Mouse (Mus musculus) C2C12 (cell line): ENCODE measurements at regions not wholly inside any gene's neighbourhood (a gene's known extent, or its start where the extent isn't known, plus 50 kb on each side); places are given as distances from the start of the nearest gene placed in this dataset.

ENCODE experiments used
- CEBPB ChIP-seq: IDR thresholded peaks from one replicate; pipeline ENCODE4 v1.6.1; 2011; ENCODE audit warnings: low read depth, mild to moderate bottlenecking, control low read depth, moderate library complexity
- CTCF ChIP-seq: IDR thresholded peaks from one replicate; pipeline ENCODE4 v1.5.1; 2011; ENCODE audit not compliant: control insufficient read depth, insufficient read depth, insufficient read length
- USF1 ChIP-seq: IDR thresholded peaks from one replicate; pipeline ENCODE4 v1.6.1; 2011; ENCODE audit warnings: low read depth, mild to moderate bottlenecking, control low read depth, moderate library complexity

GRCm38 (mm10) chr14:67582201-67582782 lies 1573.3 kb upstream of the Gulo start:
- no peak for TF ChIP-seq CTCF
- no peak for TF ChIP-seq CEBPB
- no peak for TF ChIP-seq USF1
